Mouse (Mus musculus) midbrain, embryonic 13.5 days (tissue): Measurements from ENCODE around the gene Rabepk. TPM values are rescaled to one million over a fixed set of nuclear protein-coding genes. Genes with fewer than 3 reads are reported as not detected.
"Not testable (repeated sequence)": the region's sequence is repeated elsewhere in the genome, so short reads cannot be mapped to it uniquely, and the experiment has no call there.

Experiments
- ATAC-seq: fragments of 200-750 bp; cut with Nextera tagmentation; 2 replicates; pipeline ENCODE4 v1.8.0; 2017; ENCODE audit warnings: mild to moderate bottlenecking, moderate TSS enrichment, moderate library complexity
- H3K27ac ChIP-seq: fragments of 300-500 bp; sonication (generic); 2 replicates; pipeline ENCODE4 v1.5.1; 2015; ENCODE audit warnings: inconsistent platforms, mild to moderate bottlenecking, moderate library complexity
- H3K27me3 ChIP-seq: fragments of 300-500 bp; sonication (generic); 2 replicates; pipeline ENCODE4 v1.6.1; 2015; ENCODE audit warnings: mild to moderate bottlenecking, inconsistent platforms
- H3K36me3 ChIP-seq: fragments of 300-500 bp; sonication (generic); 2 replicates; pipeline ENCODE4 v1.6.1; 2015; ENCODE audit warnings: mild to moderate bottlenecking, inconsistent platforms
- H3K4me1 ChIP-seq: fragments of 300-500 bp; sonication (generic); replicated peaks from 2 replicates; pipeline ENCODE4 v1.6.1; 2015; ENCODE audit warnings: inconsistent platforms
- H3K4me2 ChIP-seq: fragments of 300-500 bp; sonication (generic); replicated peaks from 2 replicates; pipeline ENCODE4 v1.6.1; 2015; ENCODE audit warnings: moderate library complexity, mild to moderate bottlenecking, inconsistent platforms
- H3K4me3 ChIP-seq: fragments of 300-500 bp; sonication (generic); replicated peaks from 2 replicates; pipeline ENCODE4 v1.5.1; 2015; ENCODE audit warnings: mild to moderate bottlenecking, inconsistent platforms
- H3K9ac ChIP-seq: fragments of 300-500 bp; sonication (generic); replicated peaks from 2 replicates; pipeline ENCODE4 v1.6.1; 2015; ENCODE audit warnings: mild to moderate bottlenecking, inconsistent platforms
- H3K9me3 ChIP-seq: fragments of 300-500 bp; sonication (generic); 2 replicates; pipeline ENCODE4 v1.6.1; 2016; ENCODE audit warnings: mild to moderate bottlenecking, inconsistent platforms
- WGBS: fragments of 180-500 bp; shearing (Covaris S2); methylation state at CpG from one replicate; pipeline ENCODE4 v1.1.7; 2015; 5-methylcytosine and 5-hydroxymethylcytosine counted together
- polyA plus RNA-seq: library from polyadenylated mRNA; unstranded; fragments of >200 nt; fragmentation: Nextera tagmentation; extraction: Ambion mirVana; gene quantifications from 2 replicates; pipeline ENCODE4 v1.2.1, GENCODE M21; 2015

The Rabepk gene
- polyA plus RNA-seq, 1 experiment from 2014 or later: 22.7 TPM

GRCm38 (mm10) chr2:34773673-34774072, 26.0 kb downstream of the Rabepk start:
- no peak for ATAC-seq

GRCm38 (mm10) chr2:34772252-34773235, 27.2 kb downstream of the Rabepk start:
- Histone ChIP-seq H3K4me3 (peak overlapping the region; percentile 92), H3K27ac (peak overlapping the region; percentile 91), H3K4me1 (peaks cover 60% of the 10 kb centered on the region), H3K36me3 (peaks cover 39% of the 10 kb centered on the region), H3K9ac (peak overlapping the region; percentile 98), H3K9me3 (no peaks in the 10 kb centered on the region), H3K27me3 (no peaks in the 10 kb centered on the region), H3K4me2 (peak overlapping the region; percentile 67)
- peak; percentile 57; the same call in 1 of the 2 replicates for ATAC-seq
- 5% methylated on average over 50 of the region's 50 CpGs for WGBS

More at GRCm38 (mm10) chr2:34773673-34774072, 26.0 kb downstream of the Rabepk start:
- Histone ChIP-seq H3K4me1 (peaks cover 70% of the 10 kb centered on the region), H3K9ac (peak overlapping the region; percentile 98), H3K9me3 (no peaks in the 10 kb centered on the region), H3K4me2 (peak overlapping the region; percentile 67), H3K36me3 (peaks cover 49% of the 10 kb centered on the region), H3K27me3 (no peaks in the 10 kb centered on the region), H3K27ac (no peak overlapping the region), H3K4me3 (peak overlapping the region; percentile 92)
- WGBS: 94% methylated on average over 4 of the region's 4 CpGs

- Histone ChIP-seq H3K36me3 (peaks cover 29% of the 10 kb centered on the region), H3K9me3 (no peaks in the 10 kb centered on the region), H3K4me1 (peaks cover 51% of the 10 kb centered on the region), H3K4me2 (peak within 1 kb of the TSS; percentile 70), H3K27ac (peak within 1 kb of the TSS; percentile 91), H3K4me3 (peak within 1 kb of the TSS; percentile 92), H3K9ac (peak within 1 kb of the TSS; percentile 98), H3K27me3 (no peaks in the 10 kb centered on the region)
- peak; percentile 99 for ATAC-seq
- WGBS: under 1% methylated on average over 60 of the region's 60 CpGs
Observed at GRCm38 (mm10) chr2:34771368-34772226, 28.1 kb downstream of the Rabepk start, which contains the start of gene Hspa5. Gene Hspa5 (plus strand): TSS chr2:34771970.

- peak overlapping the region; percentile 86 for H3K9ac ChIP-seq
- H3K27ac ChIP-seq: peak overlapping the region; percentile 90
- WGBS: 7% methylated on average over 6 of the region's 6 CpGs
- H3K27me3 ChIP-seq: no peaks in the 10 kb centered on the region
- H3K4me3 ChIP-seq: peak overlapping the region; percentile 92
- H3K4me2 ChIP-seq: peak overlapping the region; percentile 70
- H3K4me1 ChIP-seq: peaks cover 44% of the 10 kb centered on the region
- no peaks in the 10 kb centered on the region for H3K9me3 ChIP-seq
- peaks cover 24% of the 10 kb centered on the region for H3K36me3 ChIP-seq
- ATAC-seq: no peak
Observed at GRCm38 (mm10) chr2:34770951-34771350, 28.8 kb downstream of the Rabepk start.

- peak overlapping the region; percentile 92; the same call in 1 of the 2 replicates for H3K4me3 ChIP-seq
- no peaks in the 10 kb centered on the region for H3K9me3 ChIP-seq
- no peak overlapping the region; the same call in 1 of the 2 replicates for H3K27ac ChIP-seq
- ATAC-seq: no peak
- H3K27me3 ChIP-seq: no peaks in the 10 kb centered on the region
- WGBS: 95% methylated on average over 2 of the region's 2 CpGs
- peak overlapping the region; percentile 70 for H3K4me2 ChIP-seq
- H3K9ac ChIP-seq: no peak overlapping the region
- peaks cover 16% of the 10 kb centered on the region for H3K36me3 ChIP-seq
- H3K4me1 ChIP-seq: peaks cover 35% of the 10 kb centered on the region
Observed at GRCm38 (mm10) chr2:34770049-34770448, 29.7 kb downstream of the Rabepk start.

- Histone ChIP-seq H3K4me3 (no peak overlapping the region), H3K9me3 (no peaks in the 10 kb centered on the region), H3K27me3 (no peaks in the 10 kb centered on the region), H3K36me3 (no peaks in the 10 kb centered on the region), H3K4me1 (no peaks in the 10 kb centered on the region), H3K4me2 (no peak overlapping the region), H3K27ac (no peak overlapping the region), H3K9ac (no peak overlapping the region)
- no peak for ATAC-seq
- WGBS: 85% methylated on average over 12 of the region's 12 CpGs
Observed at GRCm38 (mm10) chr2:34764801-34765200, 34.9 kb downstream of the Rabepk start.

- no peak overlapping the region for H3K4me3 ChIP-seq
- H3K4me1 ChIP-seq: no peaks in the 10 kb centered on the region
- ATAC-seq: no peak
- H3K36me3 ChIP-seq: no peaks in the 10 kb centered on the region
- no peak overlapping the region for H3K4me2 ChIP-seq
- no peak overlapping the region for H3K27ac ChIP-seq
- H3K27me3 ChIP-seq: no peaks in the 10 kb centered on the region
- H3K9me3 ChIP-seq: no peaks in the 10 kb centered on the region
- WGBS: 77% methylated on average over 2 of the region's 2 CpGs
- no peak overlapping the region for H3K9ac ChIP-seq
Observed at GRCm38 (mm10) chr2:34762872-34763271, 36.8 kb downstream of the Rabepk start.

GRCm38 (mm10) chr2:34762174-34762573, 37.5 kb downstream of the Rabepk start:
- Histone ChIP-seq H3K9me3 (no peaks in the 10 kb centered on the region), H3K4me1 (no peaks in the 10 kb centered on the region), H3K27me3 (no peaks in the 10 kb centered on the region), H3K4me2 (no peak overlapping the region), H3K4me3 (no peak overlapping the region), H3K36me3 (no peaks in the 10 kb centered on the region), H3K27ac (no peak overlapping the region), H3K9ac (no peak overlapping the region)
- no peak for ATAC-seq
- WGBS: 90% methylated on average over 2 of the region's 2 CpGs

GRCm38 (mm10) chr2:34761272-34761671, 38.4 kb downstream of the Rabepk start:
- WGBS: 92% methylated on average over 5 of the region's 5 CpGs
- not testable (repeated sequence) for H3K4me2 ChIP-seq, H3K4me1 ChIP-seq, ATAC-seq, H3K9ac ChIP-seq, H3K36me3 ChIP-seq, H3K4me3 ChIP-seq, H3K27me3 ChIP-seq, H3K27ac ChIP-seq, H3K9me3 ChIP-seq

GRCm38 (mm10) chr2:34757341-34757740, 42.4 kb downstream of the Rabepk start:
- Histone ChIP-seq H3K4me1 (peaks cover 14% of the 10 kb centered on the region), H3K9ac (no peak overlapping the region), H3K4me3 (no peak overlapping the region), H3K27ac (no peak overlapping the region), H3K9me3 (no peaks in the 10 kb centered on the region), H3K27me3 (no peaks in the 10 kb centered on the region), H3K4me2 (no peak overlapping the region), H3K36me3 (no peaks in the 10 kb centered on the region)
- 78% methylated on average over 1 of the region's 1 CpGs for WGBS
- no peak for ATAC-seq

- peaks cover 29% of the 10 kb centered on the region for H3K4me1 ChIP-seq
- 0 out of 2 replicates have a peak, but pooled peaks have one; percentile 53 for ATAC-seq
- no peaks in the 10 kb centered on the region for H3K9me3 ChIP-seq
- no peaks in the 10 kb centered on the region for H3K27me3 ChIP-seq
- H3K36me3 ChIP-seq: no peaks in the 10 kb centered on the region
- peak within 1 kb of the TSS; percentile 97 for H3K9ac ChIP-seq
- peak within 1 kb of the TSS; percentile 98 for H3K27ac ChIP-seq
- H3K4me2 ChIP-seq: peak within 1 kb of the TSS; percentile 64
- 1% methylated on average over 13 of the region's 14 CpGs for WGBS
- peak within 1 kb of the TSS; percentile 95 for H3K4me3 ChIP-seq
Observed at GRCm38 (mm10) chr2:34754551-34755358, 45.0 kb downstream of the Rabepk start, which contains the start of gene Gapvd1. Gene Gapvd1 (minus strand): TSS chr2:34755232.
